Mouse (Mus musculus): ENCODE results near the gene Nmi. TPM values are rescaled to one million over a fixed set of nuclear protein-coding genes. Genes with fewer than 3 reads are reported as not detected.

Gene Nmi
- polyA plus RNA-seq, 1 experiment from 2014 or later, result 6.4 TPM

Other genes starting within 250 kb of the Nmi start
- 5.0 and 6.2 TPM in 2 replicates for gene Rbm43, start 38.3 kb downstream of the Nmi start, polyA plus RNA-seq (2015; fragmentation: Nextera tagmentation; extraction: Ambion mirVana)
- gene Tnfaip6, start 64.5 kb upstream of the Nmi start, polyA plus RNA-seq (2015; fragmentation: Nextera tagmentation; extraction: Ambion mirVana), result 7.9 and 8.6 TPM in 2 replicates
- 20.0 and 21.1 TPM in 2 replicates for gene Rif1, start 99.3 kb upstream of the Nmi start, polyA plus RNA-seq (2015; fragmentation: Nextera tagmentation; extraction: Ambion mirVana)